Mouse (Mus musculus): ENCODE measurements at regions not wholly inside any gene's neighbourhood (a gene's known extent, or its start where the extent isn't known, plus 50 kb on each side); places are given as distances from the start of the nearest gene placed in this dataset.

DNA sequence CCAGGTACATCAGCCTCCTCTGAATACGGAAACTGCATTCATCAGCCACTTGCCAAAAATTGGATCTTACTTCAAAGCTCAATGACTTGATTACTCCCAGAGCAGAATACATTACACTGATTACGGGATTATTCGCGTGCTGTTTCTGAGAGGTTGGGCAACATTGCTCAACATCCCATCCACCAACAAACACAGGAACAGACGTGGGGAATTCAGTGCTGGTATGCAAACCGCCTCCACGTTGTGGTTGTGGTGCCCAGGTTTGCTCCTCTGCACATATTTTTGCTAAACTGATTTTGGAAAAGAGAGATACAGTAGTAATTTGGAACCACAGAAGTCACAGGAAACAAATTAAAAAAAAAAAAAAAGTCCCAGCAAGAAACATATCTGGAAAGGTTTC is 266.9 kb downstream of the Dhx15 start:
- DNase-seq (ENCODE audit: low read depth, low spot score) = no peak

DNA sequence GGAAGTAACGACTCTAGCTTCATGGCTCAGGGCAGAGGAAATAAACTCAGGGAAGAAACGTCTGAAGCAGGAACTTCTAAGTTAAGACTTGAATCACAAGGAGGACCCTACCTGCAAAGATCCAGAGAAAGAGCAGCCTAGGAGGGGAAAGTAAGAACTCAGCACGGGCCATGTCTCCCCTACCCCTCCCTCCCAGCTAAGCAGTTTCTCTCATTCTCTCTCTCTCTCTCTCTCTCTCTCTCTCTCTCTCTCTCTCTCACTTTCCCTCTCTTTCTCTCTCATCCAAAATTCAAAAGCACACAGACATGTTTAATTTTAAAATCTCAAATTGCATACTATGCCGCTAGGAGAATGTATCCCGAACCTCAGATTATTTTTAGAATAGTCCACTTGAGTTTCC is 267.3 kb downstream of the Dhx15 start:
- no peak for DNase-seq (ENCODE audit: low read depth, low spot score)

DNA sequence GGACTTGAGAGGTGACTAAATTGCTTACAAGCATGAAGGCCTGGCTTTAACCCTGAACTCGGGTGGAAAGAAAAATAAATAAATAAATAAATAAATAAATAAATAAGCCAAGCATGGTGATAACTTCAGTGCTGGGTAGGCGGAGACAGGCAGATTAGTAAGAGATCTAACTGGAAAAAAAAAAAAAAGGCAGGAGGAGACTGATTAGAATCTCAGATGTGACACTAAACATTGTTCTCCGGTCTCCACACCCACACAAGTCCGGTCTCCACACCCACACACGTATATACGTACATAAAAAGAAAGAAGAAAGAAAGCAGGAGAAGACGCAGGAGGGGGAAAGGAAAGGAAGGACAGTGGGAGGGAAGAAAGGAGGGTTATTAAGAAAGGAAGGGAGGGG is 267.8 kb downstream of the Dhx15 start:
- DNase-seq (ENCODE audit: low read depth, low spot score) = no peak

DNA sequence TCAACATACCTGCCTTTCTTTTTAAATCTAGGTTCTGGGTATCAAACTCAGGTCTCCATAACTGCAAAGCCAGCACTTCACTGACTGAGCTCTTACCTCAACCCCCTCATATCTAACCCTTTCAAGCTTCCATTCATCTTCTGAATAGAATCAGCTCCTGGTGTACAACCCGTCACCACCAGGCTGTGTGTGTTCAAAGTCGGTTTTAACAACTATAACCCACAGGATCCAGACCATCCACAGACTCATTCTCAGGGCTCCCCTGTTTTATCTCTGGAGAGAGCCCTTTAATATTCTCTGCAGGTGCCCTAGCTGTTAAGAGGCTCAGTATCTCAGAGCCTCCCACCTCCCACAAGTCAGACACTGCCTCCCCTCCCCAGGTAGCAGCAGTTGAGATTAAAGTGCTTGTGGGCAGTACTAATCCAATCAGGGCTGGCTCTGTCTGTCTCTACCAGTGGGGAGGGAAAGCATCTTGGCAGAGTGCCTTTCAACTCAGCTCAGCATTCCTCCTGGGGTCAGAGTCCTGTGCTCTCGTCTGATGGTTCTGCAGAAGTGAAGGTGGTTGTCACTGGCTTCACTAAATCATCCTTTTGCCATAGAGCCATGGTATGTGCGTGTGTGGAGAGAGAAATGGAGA is 272.4 kb downstream of the Dhx15 start:
- DNase-seq (ENCODE audit: low read depth, low spot score) = no peak

DNA sequence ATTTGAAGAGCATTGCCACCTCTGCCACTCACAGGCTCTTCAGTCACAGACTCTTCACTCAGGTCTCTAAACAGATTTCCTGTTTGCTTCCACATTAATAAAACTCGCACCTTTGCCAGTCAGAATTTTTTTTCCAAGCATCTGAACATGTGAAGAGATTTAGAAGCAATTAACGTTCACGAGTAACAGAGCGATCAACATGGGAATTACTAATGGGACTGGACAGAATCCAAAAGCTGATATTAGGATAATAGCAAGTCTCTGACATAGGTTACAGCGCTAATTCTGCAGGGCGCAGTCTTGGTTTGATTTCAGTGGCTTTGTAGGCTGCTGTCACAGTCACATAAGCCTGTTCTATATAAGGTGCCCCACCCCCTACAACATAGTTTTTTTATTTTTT is 275.6 kb downstream of the Dhx15 start:
- no peak for DNase-seq (ENCODE audit: low read depth, low spot score)

DNA sequence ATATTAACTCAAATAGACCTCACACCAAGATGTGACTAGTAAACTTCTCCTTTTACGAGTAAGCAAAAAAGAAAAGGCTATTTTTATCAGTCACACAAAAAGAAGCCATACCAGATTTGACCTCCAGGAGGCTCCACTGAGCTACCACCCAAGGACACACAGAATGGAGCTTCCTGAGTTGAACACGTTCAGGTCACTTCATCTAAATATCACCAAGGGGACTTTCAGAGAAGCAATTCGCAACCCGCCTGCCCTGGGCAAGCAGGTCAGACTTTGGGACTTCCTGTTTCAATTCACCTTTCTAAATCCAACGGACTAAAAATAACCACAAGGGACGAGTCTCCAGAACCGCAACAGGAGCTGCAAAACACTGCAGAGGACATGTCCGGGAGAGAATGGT is 281.5 kb downstream of the Dhx15 start:
- DNase-seq (ENCODE audit: low read depth, low spot score) = peak; percentile 1

DNA sequence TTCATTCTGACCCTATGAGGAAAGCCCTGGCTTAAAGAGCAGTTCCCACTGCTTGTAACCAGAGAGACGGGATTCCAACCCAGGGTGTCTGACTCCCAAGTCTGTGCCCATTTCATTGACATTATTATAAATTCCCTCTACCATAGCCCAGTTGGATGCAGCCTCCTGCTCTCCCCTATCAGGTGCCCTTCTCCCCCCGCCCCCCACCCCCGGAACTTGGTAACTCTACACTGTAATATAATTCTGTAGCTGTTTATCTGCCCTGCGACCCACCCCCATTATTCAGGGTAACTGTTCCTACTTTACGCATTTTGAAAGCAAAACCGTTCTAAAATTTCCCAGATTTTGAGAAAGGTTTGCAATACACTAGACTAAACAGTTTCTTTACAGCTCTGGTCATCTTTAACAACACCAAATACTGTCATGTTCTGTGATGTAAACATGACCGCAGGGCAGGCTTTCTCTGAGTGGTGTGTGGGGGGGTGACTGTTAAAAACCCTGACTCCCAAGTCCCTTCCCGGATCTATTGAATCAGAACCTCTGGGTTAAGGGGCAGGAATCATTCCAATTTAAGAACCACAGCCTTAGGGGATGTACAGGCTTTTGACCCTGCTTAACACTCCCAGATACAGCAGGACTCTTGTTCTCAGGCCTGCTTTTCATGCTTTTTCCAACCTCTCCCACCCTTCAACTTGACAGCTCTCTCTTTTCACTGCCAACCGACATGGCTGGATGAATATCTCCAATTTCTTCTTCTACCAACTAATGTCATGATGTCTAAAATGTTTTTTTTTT is 283.8 kb downstream of the Dhx15 start:
- no peak for DNase-seq (ENCODE audit: low read depth, low spot score)

DNA sequence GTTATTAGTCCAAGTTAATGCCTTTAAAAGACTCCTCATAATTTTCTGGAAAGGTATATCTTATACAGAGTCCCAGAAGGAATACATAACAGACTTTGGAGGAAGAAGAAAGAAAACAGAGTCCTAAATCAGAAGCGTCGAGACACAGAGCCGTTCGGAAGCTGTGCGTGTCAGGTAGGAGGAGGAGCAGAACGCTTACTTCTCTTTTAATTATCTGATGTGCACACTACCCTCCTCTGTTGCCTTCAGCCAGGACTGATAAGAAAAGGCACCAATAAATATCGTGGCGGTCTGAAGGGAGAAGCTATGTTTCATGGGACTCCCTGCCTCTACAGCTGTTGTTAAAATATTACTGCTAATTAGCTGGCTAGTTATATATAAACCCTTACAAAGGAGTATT is 296.2 kb downstream of the Dhx15 start:
- DNase-seq (ENCODE audit: low read depth, low spot score) = no peak

DNA sequence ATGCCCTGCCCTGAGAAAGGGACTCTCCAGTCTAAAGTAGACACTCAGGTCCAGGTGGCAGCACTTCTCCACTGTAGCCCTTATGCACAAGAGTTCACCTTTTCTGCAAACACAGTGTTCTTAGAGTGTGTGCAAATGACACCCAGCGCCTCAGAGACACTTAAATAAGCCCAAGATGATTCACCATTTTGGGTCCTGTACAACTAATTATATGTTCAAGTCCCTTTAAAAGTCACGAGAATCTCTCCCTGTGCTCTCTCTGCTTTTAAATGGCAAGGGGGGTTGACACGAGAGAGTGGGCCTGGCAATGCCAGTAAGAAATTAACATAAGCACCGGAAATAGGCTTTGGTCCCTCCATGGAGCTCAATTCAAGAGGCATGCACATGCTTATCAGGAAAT is 299.0 kb downstream of the Dhx15 start:
- no peak for DNase-seq (ENCODE audit: low read depth, low spot score)

DNA sequence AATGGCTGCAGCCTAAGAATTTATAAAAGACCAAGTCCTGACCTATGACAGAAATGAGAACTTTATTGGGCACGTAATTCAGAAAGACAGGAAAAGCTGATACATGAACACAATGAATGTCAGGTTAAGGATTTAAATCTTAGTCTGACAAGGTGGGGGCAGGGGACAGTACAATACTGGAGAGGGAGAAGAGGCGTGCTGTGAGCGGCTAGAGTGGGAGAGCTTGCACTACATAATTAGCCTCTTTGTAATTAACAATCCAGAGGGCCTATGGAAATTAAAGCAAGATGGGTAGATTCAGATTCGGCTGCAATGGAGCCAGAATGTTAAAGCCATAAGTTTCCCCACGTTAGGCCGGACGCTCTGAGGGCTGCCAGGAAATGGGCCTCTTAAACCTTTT is 301.9 kb downstream of the Dhx15 start:
- DNase-seq (ENCODE audit: low read depth, low spot score) = no peak

DNA sequence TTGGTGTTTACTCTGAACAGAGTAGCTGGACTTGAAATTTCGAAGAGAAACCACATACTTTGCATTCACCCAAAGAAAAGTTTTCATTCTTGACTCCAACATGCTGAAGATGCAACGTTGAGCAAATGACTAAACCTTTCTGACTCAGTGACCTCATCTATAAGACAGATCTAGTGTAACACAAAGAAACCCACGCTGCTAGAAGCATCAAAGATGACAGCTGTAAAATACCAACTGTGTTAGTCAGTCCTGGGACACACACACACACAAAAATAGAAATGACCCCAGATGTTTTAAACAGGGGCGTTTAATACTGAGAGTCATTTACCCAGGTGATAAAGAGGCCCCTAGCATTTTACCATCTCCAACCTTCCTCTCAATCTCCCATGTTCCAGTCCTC is 307.7 kb downstream of the Dhx15 start:
- no peak for DNase-seq (ENCODE audit: low read depth, low spot score)

DNA sequence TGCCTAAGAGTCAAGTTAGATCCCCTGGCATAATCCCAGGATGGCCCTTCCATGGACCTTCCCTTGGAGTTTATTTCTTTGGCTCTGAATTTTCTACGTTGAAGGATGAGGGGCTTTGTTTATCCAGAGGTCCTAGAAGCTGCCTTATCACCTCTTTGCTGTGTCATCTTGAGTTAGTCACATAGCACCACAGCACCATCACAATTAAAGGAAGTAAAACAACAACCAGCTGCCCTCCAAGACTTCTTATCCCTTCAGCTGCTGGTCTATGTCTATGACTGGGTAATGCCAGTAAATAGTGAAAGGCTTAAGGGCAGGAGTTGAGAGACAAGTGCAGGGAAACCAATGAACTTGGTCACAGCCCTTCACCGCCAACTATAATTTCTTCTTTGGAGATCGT is 308.1 kb downstream of the Dhx15 start:
- no peak for DNase-seq (ENCODE audit: low read depth, low spot score)

DNA sequence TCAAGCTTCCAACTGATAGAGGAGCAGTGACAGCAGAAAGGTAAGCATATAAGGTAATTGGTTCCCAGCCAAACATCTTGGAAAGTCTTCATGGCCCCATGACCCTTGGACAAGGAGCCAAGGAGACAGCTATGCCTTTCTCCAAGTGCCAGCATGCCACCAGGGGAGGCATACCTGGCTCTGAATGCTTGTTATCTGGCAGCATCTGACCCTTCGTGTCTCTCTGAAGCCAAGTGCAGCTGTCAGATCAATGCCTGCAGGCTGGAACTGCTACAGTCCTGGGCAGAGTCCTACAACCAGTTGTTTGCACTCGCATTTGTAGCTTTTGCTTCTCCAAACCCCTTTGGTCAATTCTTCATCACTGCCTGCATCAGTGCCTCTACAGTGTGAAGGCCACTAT is 309.3 kb upstream of the Ppargc1a start:
- DNase-seq (ENCODE audit: low read depth, low spot score) = no peak

DNA sequence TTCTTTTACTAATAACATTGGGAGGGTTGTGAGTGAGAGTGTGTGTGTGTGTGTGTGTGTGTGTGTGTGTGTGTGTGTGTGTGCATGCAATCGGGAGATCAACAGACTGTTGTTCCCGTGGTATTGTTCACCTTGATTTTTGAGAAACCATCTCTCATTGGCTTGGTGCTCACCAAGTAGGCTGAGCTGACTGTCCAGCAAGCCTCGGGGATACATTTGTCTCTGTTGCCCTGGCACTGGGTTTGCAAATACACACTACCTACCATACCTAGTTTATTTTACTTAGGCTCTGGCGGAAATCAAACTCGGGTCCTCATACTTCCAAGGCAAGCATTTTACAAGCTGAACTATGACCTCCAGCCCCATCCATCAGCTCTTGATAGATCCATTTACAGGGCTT is 306.0 kb upstream of the Ppargc1a start:
- no peak for DNase-seq (ENCODE audit: low read depth, low spot score)

DNA sequence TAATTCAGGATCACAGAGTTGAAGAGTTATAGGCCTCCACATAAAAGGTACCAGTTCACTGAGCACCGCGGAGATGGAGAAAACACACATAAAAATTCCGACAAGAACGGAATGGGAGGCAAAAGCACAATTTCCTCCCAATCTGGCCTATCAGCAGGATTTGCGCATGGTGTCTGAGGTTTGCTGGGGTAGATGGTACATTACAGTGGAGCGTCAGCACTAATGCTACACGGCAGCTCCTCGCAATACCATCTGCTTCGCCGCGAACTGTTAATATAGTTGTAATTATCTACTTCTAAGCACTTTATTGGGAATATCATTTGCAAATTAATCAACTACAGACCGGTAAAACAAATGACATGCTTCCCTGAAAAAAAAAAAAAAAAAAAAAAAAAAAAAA is 304.2 kb upstream of the Ppargc1a start:
- DNase-seq (ENCODE audit: low read depth, low spot score) = no peak

DNA sequence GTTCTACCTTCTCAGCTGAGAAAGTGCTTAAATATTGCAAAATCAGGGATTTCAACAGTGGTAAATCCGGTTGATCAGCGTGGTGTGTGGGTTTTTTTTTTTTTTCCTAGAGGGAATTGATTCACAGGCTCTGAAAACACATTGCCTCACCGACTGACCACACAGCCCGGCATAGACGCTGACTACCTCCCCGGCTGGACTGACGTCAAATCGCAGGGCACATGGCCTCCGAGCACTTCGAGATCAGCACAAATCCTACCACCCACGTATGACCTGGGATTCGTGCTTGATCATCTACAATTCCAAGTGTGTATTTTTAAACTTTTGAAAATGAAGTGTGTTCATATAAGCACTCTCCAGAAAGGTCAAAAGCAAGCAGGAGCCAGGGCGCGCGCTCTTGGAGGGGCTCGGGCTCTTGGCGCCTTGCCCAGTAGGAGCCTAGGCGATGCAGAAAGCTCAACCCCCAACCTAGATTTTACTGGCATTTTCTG is 300.7 kb upstream of the Ppargc1a start:
- no peak for DNase-seq (ENCODE audit: low read depth, low spot score)

DNA sequence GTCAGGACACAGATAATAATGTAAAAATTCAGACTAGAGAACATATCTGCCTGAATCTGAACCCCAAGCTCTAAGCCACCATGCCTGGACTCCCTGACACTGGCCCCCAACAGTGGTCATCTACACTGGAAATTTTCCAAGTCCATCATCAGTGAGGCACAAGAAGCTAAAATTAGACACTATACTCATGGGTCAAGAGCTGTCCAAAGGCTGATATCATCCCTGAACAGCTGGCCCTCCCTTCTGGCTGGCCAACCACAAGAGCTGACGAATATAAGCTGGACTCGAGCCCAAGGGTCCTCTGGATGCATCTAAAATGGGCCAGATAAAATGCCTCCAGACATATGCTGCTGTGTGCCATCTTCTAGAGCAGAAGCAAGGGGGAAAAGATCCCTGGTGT is 298.5 kb upstream of the Ppargc1a start:
- DNase-seq (ENCODE audit: low read depth, low spot score) = no peak

DNA sequence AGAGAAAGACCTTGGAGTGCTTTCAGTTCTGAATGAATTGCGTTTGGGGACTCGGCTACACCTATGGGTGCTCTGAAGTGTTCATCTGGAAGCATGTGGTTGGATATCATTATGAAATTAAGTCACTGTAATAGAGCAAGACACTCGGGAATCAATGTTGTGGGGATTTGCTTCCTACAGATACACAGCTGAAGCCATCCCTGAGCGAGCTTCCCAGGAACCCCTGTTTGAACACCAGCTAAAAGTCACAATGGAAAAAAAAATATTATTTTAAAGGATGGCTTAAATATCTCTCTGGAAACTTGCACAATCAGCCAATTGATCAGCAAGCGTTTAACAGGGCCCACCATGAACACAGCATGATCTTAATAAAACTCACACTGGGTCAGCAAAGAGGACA is 293.0 kb upstream of the Ppargc1a start:
- no peak for DNase-seq (ENCODE audit: low read depth, low spot score)

DNA sequence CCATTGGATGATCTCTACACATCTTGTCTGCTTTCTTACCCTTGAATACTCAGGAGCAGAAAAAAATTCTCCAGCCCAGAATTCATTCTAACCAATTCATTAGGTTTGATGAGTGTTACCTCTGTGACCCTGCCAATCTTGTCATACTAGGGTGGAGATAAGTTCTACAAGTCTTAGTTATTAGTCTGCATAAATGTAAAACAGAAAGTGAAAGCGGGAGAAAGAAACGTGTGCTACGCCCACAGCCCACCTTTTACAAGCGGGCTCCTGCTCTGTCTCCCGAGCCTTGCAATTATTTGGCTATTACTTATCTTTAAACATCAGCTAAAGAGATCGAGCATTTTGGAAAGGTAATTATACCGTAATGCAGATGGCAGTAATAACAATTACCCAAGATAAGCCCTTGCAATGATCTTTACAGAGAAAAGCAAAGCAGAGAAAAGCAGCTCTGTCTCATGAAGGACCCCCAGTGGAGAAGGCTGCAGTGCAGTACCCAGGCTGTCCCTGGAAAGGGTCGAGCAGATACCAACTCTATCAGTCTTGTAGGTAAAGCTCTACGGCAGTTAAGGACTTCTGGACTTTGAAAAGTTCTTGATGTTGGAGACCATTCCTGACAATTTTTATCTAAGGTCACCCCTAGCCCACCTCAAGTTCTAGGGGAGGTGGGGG is 286.1 kb upstream of the Ppargc1a start:
- DNase-seq (ENCODE audit: low read depth, low spot score) = peak; percentile 6

DNA sequence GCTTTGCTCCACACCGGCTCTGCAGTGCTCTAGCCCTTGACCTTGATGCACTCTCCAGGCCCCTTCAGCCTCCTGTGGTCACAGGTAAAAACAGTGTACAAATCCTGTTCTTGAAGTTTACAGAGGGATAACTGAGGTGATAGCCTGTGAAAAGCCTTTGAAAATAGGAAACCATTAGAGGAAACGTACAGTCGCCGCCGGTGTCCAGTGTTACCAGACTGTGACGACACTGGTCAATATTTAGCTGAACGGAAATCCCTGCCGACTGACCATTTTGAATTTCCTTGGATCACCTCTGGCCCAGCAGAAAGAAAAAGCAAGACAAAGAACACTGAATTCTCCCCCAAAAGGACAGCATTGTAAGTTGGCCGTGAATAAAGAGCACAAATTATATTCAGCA is 282.6 kb upstream of the Ppargc1a start:
- no peak for DNase-seq (ENCODE audit: low read depth, low spot score)

DNA sequence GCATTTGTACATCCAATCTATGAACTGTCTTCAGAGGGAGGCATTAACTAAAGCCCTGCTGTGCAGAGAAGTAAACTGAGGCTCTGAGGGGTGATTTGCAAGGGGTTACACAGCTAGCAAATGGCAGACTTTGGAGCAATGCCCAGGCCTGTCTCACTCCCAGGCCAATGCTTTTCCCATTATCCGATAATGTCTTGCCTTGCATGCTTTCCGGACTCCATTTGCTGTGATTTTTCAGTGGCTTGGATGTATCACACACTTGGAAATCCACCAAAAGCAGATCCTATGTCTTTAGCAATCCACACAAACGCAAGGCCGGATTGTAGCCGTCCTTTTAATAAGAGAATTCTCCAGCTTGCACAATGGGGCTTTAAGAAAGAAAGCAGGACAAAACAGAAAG is 281.7 kb upstream of the Ppargc1a start:
- no peak for DNase-seq (ENCODE audit: low read depth, low spot score)

DNA sequence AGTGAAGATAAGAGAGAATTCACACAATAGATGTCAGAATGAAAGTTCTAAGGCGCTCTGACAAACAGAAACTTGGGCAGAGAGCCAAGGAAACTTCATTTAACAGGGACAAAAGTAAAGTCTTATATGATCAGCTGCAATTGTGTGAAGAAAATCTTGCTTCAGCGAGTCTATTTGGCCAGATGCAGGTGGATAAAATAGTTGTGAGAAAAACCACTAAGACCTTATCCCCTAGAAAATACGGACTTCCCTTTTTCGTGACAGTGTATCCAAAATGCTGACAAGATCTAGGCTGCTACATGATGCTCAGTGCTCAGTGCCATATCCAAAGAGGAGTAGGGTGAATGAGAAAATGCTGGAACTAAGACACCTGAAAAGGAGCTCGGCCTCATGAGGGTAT is 274.7 kb upstream of the Ppargc1a start:
- no peak for DNase-seq (ENCODE audit: low read depth, low spot score)

DNA sequence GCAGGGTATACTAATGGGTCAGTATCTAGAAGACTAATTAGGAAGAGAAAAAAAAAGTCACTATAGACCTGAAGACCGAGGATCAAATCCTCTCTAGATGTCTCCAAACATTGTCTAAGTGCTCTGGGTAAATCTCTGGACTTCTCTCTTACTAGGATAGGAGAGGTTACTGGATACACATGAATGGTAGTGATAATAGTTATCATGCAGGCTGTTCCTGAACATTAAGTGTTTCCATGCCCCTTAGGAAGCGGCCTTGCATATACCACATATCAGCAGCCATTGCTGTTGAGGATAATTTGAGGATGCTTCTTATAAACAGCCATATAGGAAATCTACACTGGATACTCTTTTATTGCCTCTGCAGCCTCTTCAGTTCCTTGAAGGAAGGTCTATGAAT is 274.2 kb upstream of the Ppargc1a start:
- no peak for DNase-seq (ENCODE audit: low read depth, low spot score)
